Comparison of ENCODE assay signal across 9 mouse cellular contexts in the genomic region with DNA sequence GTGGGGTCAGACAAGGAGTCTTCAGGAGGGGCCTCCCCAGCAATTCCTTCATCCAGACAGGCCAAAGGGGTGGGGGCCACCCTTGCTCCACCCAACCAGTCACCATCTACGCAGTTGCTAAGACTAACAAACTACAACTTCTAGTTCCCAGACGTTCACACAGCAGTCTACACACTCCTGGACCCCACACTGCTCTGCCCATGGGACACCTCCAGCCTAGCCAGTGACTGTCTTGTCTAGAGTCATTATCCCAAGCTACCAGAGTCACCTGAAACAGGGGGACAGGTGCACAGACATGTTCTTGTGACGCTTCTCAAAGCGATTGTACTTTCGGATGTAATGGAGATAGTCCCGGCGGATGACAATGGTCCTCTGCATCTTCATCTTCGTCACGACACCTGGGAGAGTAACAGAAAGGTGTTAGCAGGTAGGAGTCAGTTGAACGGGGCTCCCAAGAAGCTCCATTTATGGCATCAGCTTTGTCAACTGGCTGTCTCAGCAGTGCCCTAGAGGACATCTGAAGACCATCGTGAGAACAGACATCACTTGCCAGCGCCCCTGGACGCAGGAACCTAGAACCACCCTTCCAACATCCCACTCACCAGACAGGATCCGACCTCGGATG. TPM values are rescaled to one million over a fixed set of nuclear protein-coding genes. Genes with fewer than 3 reads are reported as not detected.
A peak's percentile ranks its signal among the peaks of the same experiment; 100 is the strongest.
DNase-seq lines count a peak whose midpoint lies in the region; ATAC-seq and TF ChIP-seq lines count a peak whose summit lies in the region.
"Had no signal": no experiment of that assay in that cellular context is flagged by ENCODE, and none has a peak within 500 bp of the region (broad histone marks: within the 10 kb centered on the region; RNA-seq: fewer than 3 reads in every experiment).

No protein-coding gene starts in this region.

- no peak for ATAC-seq in heart, embryonic 13.5 days (ENCODE audit: extremely low read depth, insufficient number of reproducible peaks, low FRiP score, low TSS enrichment)
- no peak for ATAC-seq in midbrain, embryonic 11.5 days (ENCODE audit: low FRiP score)
- ATAC-seq: Patski had no signal

- H3K4me1 ChIP-seq in heart, embryonic 13.5 days = peaks cover 63% of the 10 kb centered on the region
- H3K4me1 ChIP-seq in MEL (ENCODE audit: control insufficient read depth in 1 of 2, insufficient read depth in 2 of 2, low read length in 2 of 2) = peaks cover 0 to 22% of the 10 kb centered on the region in 2 experiments; a peak in 2 of 4 replicates
- peaks cover 60% of the 10 kb centered on the region for H3K4me1 ChIP-seq in hindbrain, embryonic 10.5 days (replicated peaks)
- H3K4me1 ChIP-seq in midbrain, embryonic 11.5 days (ENCODE audit: control insufficient read depth, insufficient read depth, low read length) = peaks cover 25% of the 10 kb centered on the region

- peaks cover 48% of the 10 kb centered on the region for H3K79me2 ChIP-seq in MEL (ENCODE audit: control insufficient read depth, insufficient read depth, low read length, poor library complexity)

- no peak for TF ChIP-seq RAD21 in MEL (IDR thresholded peaks at IDR 0.05; ENCODE audit: low read depth, low read length)

- no peaks in the 10 kb centered on the region for H3K27me3 ChIP-seq in heart, embryonic 13.5 days (replicated peaks)
- H3K27me3 ChIP-seq in MEL (ENCODE audit: control insufficient read depth in 1 of 2, insufficient read depth in 2 of 2, low read length in 2 of 2) = no peaks in the 10 kb centered on the region
- no peaks in the 10 kb centered on the region for H3K27me3 ChIP-seq in hindbrain, embryonic 10.5 days (ENCODE audit: insufficient read depth, poor library complexity, severe bottlenecking)
- H3K27me3 ChIP-seq in midbrain, embryonic 11.5 days (ENCODE audit: control insufficient read depth, insufficient read depth, low read length) = no peaks in the 10 kb centered on the region
- H3K27me3 ChIP-seq: Patski had no signal

- peaks cover 86% of the 10 kb centered on the region for H3K36me3 ChIP-seq in heart, embryonic 13.5 days
- H3K36me3 ChIP-seq in MEL (ENCODE audit: control insufficient read depth in 1 of 2, insufficient read depth in 2 of 2, low read length in 2 of 2) = peaks cover 14 to 17% of the 10 kb centered on the region in 2 experiments
- peaks cover 86% of the 10 kb centered on the region for H3K36me3 ChIP-seq in hindbrain, embryonic 10.5 days
- peaks cover 52% of the 10 kb centered on the region for H3K36me3 ChIP-seq in midbrain, embryonic 11.5 days (ENCODE audit: control insufficient read depth, insufficient read depth, low read length)

- intact Hi-C loops in heart, postnatal 36 days (cut with DNase I) = loop anchor here (5.0 kb wide), 3 partner anchors 40 to 140 kb away; a partner anchor contains a TSS

- peak overlapping the region; percentile 96 for H3K9ac ChIP-seq in heart, embryonic 13.5 days
- H3K9ac ChIP-seq in MEL (ENCODE audit: control insufficient read depth, low read depth, low read length, poor library complexity, severe bottlenecking) = peak overlapping the region; percentile 91
- peak overlapping the region; percentile 88 for H3K9ac ChIP-seq in midbrain, embryonic 11.5 days (ENCODE audit: low read length)

- peak overlapping the region; percentile 85 for H3K4me3 ChIP-seq in heart, embryonic 13.5 days
- H3K4me3 ChIP-seq in MEL (ENCODE audit: control insufficient read depth in 1 of 2, insufficient read depth in 1 of 2, low read depth in 2 of 2, low read length in 2 of 2) = peak overlapping the region; percentile 68 to 84
- H3K4me3 ChIP-seq in hindbrain, embryonic 10.5 days = peak overlapping the region; percentile 90
- H3K4me3 ChIP-seq in midbrain, embryonic 11.5 days (ENCODE audit: low read depth, low read length) = peak overlapping the region; percentile 66

- no peak; a peak in 1 of 4 replicates for TF ChIP-seq POLR2A in MEL (IDR thresholded peaks at IDR 0.05; ENCODE audit: control insufficient read depth in 1 of 2, insufficient read depth in 1 of 2, low read depth in 1 of 2, low read length in 2 of 2, poor library complexity in 1 of 2)

- TF ChIP-seq EP300 in MEL (IDR thresholded peaks at IDR 0.05; ENCODE audit: low read depth in 1 of 2, low read length in 2 of 2) = no peak

- H3K9me3 ChIP-seq in heart, embryonic 13.5 days = no peaks in the 10 kb centered on the region
- no peaks in the 10 kb centered on the region for H3K9me3 ChIP-seq in MEL (replicated peaks; ENCODE audit: insufficient read depth, low read length)
- no peaks in the 10 kb centered on the region for H3K9me3 ChIP-seq in hindbrain, embryonic 10.5 days
- H3K9me3 ChIP-seq in midbrain, embryonic 11.5 days (ENCODE audit: control insufficient read depth, low read length) = no peaks in the 10 kb centered on the region

- DNase-seq in heart, postnatal 36 days = no peak
- peak; percentile 32 for DNase-seq in MEL (ENCODE audit: low read depth, low spot score)
- no peak for DNase-seq in hindbrain, embryonic 10.5 days (ENCODE audit: low spot score)
- DNase-seq in midbrain, embryonic 11.5 days (ENCODE audit: low spot score, missing footprints) = no peak
- no peak for DNase-seq in layer of hippocampus, adult 9-11 months
- no peak for DNase-seq in thymus, adult 18-20 months
- no peak for DNase-seq in T-cell, adult 2 months (ENCODE audit: low spot score)

- H3K27ac ChIP-seq in heart, embryonic 13.5 days (replicated peaks) = 0 out of 2 replicates have a peak overlapping the region, but pooled peaks have one; percentile 94
- H3K27ac ChIP-seq in MEL (ENCODE audit: control insufficient read depth, low read depth, low read length) = peak overlapping the region; percentile 80
- H3K27ac ChIP-seq in hindbrain, embryonic 10.5 days = peak overlapping the region; percentile 99
- H3K27ac ChIP-seq in midbrain, embryonic 11.5 days (ENCODE audit: low read depth, low read length) = no peak overlapping the region

- TF ChIP-seq CTCF in MEL (IDR thresholded peaks at IDR 0.05 in 2 of 3, conservative IDR thresholded peaks at IDR 0.05 in 1 of 3; ENCODE audit: control insufficient read depth in 1 of 3, insufficient read depth in 1 of 3, low read depth in 2 of 3, low read length in 3 of 3, poor library complexity in 1 of 3, severe bottlenecking in 1 of 3) = no peak

- 78% methylated on average over 15 of the region's 15 CpGs for WGBS in heart, embryonic 13.5 days
- WGBS in hindbrain, embryonic 10.5 days = 88% methylated on average over 15 of the region's 15 CpGs
- 88% methylated on average over 15 of the region's 15 CpGs for whole genome bisulfite sequencing in midbrain, embryonic 11.5 days

- peak overlapping the region; percentile 76 for H3K4me2 ChIP-seq in heart, embryonic 13.5 days
- peak overlapping the region; percentile 88 for H3K4me2 ChIP-seq in midbrain, embryonic 11.5 days

TF ChIP-seq in MEL, 35 proteins besides CTCF, POLR2A, EP300 and RAD21 (continues in another document):
- TF ChIP-seq KAT2A (conservative IDR thresholded peaks at IDR 0.05; ENCODE audit: low read depth, low read length) (no peak), ZC3H11A (IDR thresholded peaks at IDR 0.05; ENCODE audit: low read depth, low read length) (no peak), CHD2 (IDR thresholded peaks at IDR 0.05; ENCODE audit: low read length) (no peak)

RNA-seq across cellular contexts. Expression of a gene that starts 1.6 kb away (rescaled TPM):
- 982 and 1,095 TPM in 2 replicates for polyA plus RNA-seq in heart, embryonic 13.5 days (2015; fragmentation: Nextera tagmentation; extraction: Ambion mirVana)
- total RNA-seq in heart, postnatal 36 days (2021) = 100 to 1,000 TPM; 567 to 587 TPM
- total RNA-seq in MEL (2012; rRNA removed) = 2,482 and 2,708 TPM in 2 replicates
- 1,000 to 10,000 TPM; 3,189 to 5,434 TPM for polyA plus RNA-seq in MEL (2012; ENCODE audit: insufficient read depth in 1 of 2, insufficient read length in 2 of 2, low read depth in 1 of 2, low replicate concordance in 2 of 2, missing spikeins in 1 of 2)
- 1,526 and 1,700 TPM in 2 replicates for polyA plus RNA-seq in hindbrain, embryonic 10.5 days (2016; fragmentation: Nextera tagmentation; extraction: Ambion mirVana)
- 1,376 and 1,392 TPM in 2 replicates for polyA plus RNA-seq in midbrain, embryonic 11.5 days (2014; fragmentation: Nextera tagmentation; extraction: Ambion mirVana)

RNA-seq across cellular contexts. Expression of a gene that starts 5.9 kb away (rescaled TPM):
- 688 and 785 TPM in 2 replicates for polyA plus RNA-seq in heart, embryonic 13.5 days (2015; fragmentation: Nextera tagmentation; extraction: Ambion mirVana)
- total RNA-seq in heart, postnatal 36 days (2021) = 100 to 1,000 TPM; 580 to 665 TPM
- total RNA-seq in MEL (2012; rRNA removed) = 2,773 and 3,160 TPM in 2 replicates
- 1,000 to 10,000 TPM; 2,091 to 3,727 TPM for polyA plus RNA-seq in MEL (2012; ENCODE audit: insufficient read depth in 1 of 2, insufficient read length in 2 of 2, low read depth in 1 of 2, low replicate concordance in 2 of 2, missing spikeins in 1 of 2)
- polyA plus RNA-seq in hindbrain, embryonic 10.5 days (2016; fragmentation: Nextera tagmentation; extraction: Ambion mirVana) = 1,174 and 1,234 TPM in 2 replicates
- polyA plus RNA-seq in midbrain, embryonic 11.5 days (2014; fragmentation: Nextera tagmentation; extraction: Ambion mirVana) = 1,212 and 1,290 TPM in 2 replicates

RNA-seq across cellular contexts. Expression of a gene that starts 13.4 kb away (rescaled TPM):
- 0.17 TPM in 1 of 2 replicates, not detected in the other for polyA plus RNA-seq in heart, embryonic 13.5 days (2015; fragmentation: Nextera tagmentation; extraction: Ambion mirVana)
- not detected for total RNA-seq in heart, postnatal 36 days (2021)
- 0.69 and 3.9 TPM in 2 replicates for total RNA-seq in MEL (2012; rRNA removed)
- not detected for polyA plus RNA-seq in MEL (2012; ENCODE audit: insufficient read depth in 1 of 2, insufficient read length in 2 of 2, low read depth in 1 of 2, low replicate concordance in 2 of 2, missing spikeins in 1 of 2)
- 0.13 and 0.15 TPM in 2 replicates for polyA plus RNA-seq in hindbrain, embryonic 10.5 days (2016; fragmentation: Nextera tagmentation; extraction: Ambion mirVana)
- 0.17 and 0.60 TPM in 2 replicates for polyA plus RNA-seq in midbrain, embryonic 11.5 days (2014; fragmentation: Nextera tagmentation; extraction: Ambion mirVana)
- polyA plus RNA-seq: Patski had no signal

RNA-seq across cellular contexts. Expression of a gene that starts 13.6 kb away (rescaled TPM):
- 0.88 and 1.0 TPM in 2 replicates for polyA plus RNA-seq in heart, embryonic 13.5 days (2015; fragmentation: Nextera tagmentation; extraction: Ambion mirVana)
- total RNA-seq in heart, postnatal 36 days (2021) = 10 to 100 TPM in 1 of 2 experiments, 1 to 10 TPM in 1; 7.0 to 16.1 TPM
- total RNA-seq in MEL (2012; rRNA removed) = 9.5 and 13.0 TPM in 2 replicates
- polyA plus RNA-seq in MEL (2012; ENCODE audit: insufficient read depth in 1 of 2, insufficient read length in 2 of 2, low read depth in 1 of 2, low replicate concordance in 2 of 2, missing spikeins in 1 of 2) = 10 to 100 TPM in 1 of 2 experiments, not detected in 1; 35.4 TPM
- polyA plus RNA-seq in hindbrain, embryonic 10.5 days (2016; fragmentation: Nextera tagmentation; extraction: Ambion mirVana) = 0.85 and 2.0 TPM in 2 replicates
- 0.40 and 0.97 TPM in 2 replicates for polyA plus RNA-seq in midbrain, embryonic 11.5 days (2014; fragmentation: Nextera tagmentation; extraction: Ambion mirVana)

RNA-seq across cellular contexts. Expression of a gene that starts 19.0 kb away (rescaled TPM):
- 38.0 and 38.1 TPM in 2 replicates for polyA plus RNA-seq in heart, embryonic 13.5 days (2015; fragmentation: Nextera tagmentation; extraction: Ambion mirVana)
- 10 to 100 TPM; 77.1 to 84.5 TPM for total RNA-seq in heart, postnatal 36 days (2021)
- 0.26 and 0.27 TPM in 2 replicates for total RNA-seq in MEL (2012; rRNA removed)
- 1 to 10 TPM in 1 of 2 experiments, not detected in 1; 1.7 TPM for polyA plus RNA-seq in MEL (2012; ENCODE audit: insufficient read depth in 1 of 2, insufficient read length in 2 of 2, low read depth in 1 of 2, low replicate concordance in 2 of 2, missing spikeins in 1 of 2)
- polyA plus RNA-seq in hindbrain, embryonic 10.5 days (2016; fragmentation: Nextera tagmentation; extraction: Ambion mirVana) = 9.9 and 13.1 TPM in 2 replicates
- 16.1 and 18.3 TPM in 2 replicates for polyA plus RNA-seq in midbrain, embryonic 11.5 days (2014; fragmentation: Nextera tagmentation; extraction: Ambion mirVana)
